Mouse (Mus musculus) megakaryocyte, embryonic 14.5 days (primary cell): ENCODE measurements around the gene Klk8.

Experiments
- FLI1 ChIP-seq: IDR thresholded peaks from 2 replicates; pipeline ENCODE4 v1.6.1; 2012; ENCODE audit warnings: low read length, inconsistent platforms, mixed read lengths
- GATA1 ChIP-seq: IDR thresholded peaks from 3 replicates; pipeline ENCODE4 v1.6.1; 2012; ENCODE audit warnings: mixed read lengths, low read length, inconsistent platforms, borderline replicate concordance

- TF ChIP-seq FLI1: no peak
- TF ChIP-seq GATA1: no peak
Observed at GRCm38 (mm10) chr7:43815211-43815610, 17.8 kb downstream of the Klk8 start.
